ENCODE assay signal across 21 mouse cellular contexts in genomic region chr3:127303041-127303440, GRCm38 (mm10).
"Had no signal": no experiment of that assay in that cellular context is flagged by ENCODE, and none has a peak within 500 bp of the region (broad histone marks: within the 10 kb centered on the region; RNA-seq: fewer than 3 reads in every experiment).

No protein-coding gene starts in this region.

- H3K9me3 ChIP-seq: limb, embryonic 10.5 days; limb, embryonic 13.5 days; liver, embryonic 12.5 days; liver, embryonic 15.5 days; lung, embryonic 15.5 days; neural tube, embryonic 12.5 days; neural tube, embryonic 15.5 days; stomach, embryonic 15.5 days had no signal

- DNase-seq: kidney, adult 2 months; kidney, postnatal 25 days; liver; lung, adult 18-20 months; lung, postnatal 10 days; lung, postnatal 36 days; right cerebral cortex, adult 18-20 months; right cerebral cortex, postnatal 14 days; right cerebral cortex, postnatal 4 days; thymus, postnatal 25 days had no signal

- H3K4me3 ChIP-seq: limb, embryonic 10.5 days; limb, embryonic 13.5 days; liver, embryonic 12.5 days; liver, embryonic 15.5 days; lung, embryonic 15.5 days; neural tube, embryonic 12.5 days; neural tube, embryonic 15.5 days; stomach, embryonic 15.5 days had no signal

- H3K27ac ChIP-seq: kidney, postnatal 0 days; limb, embryonic 10.5 days; limb, embryonic 13.5 days; liver, embryonic 12.5 days; liver, embryonic 15.5 days; lung, embryonic 15.5 days; neural tube, embryonic 12.5 days; neural tube, embryonic 15.5 days; stomach, embryonic 15.5 days had no signal

- H3K4me1 ChIP-seq: limb, embryonic 10.5 days; liver, embryonic 12.5 days; liver, embryonic 15.5 days; lung, embryonic 15.5 days; megakaryocyte, embryonic 14.5 days; stomach, embryonic 15.5 days had no signal

- ATAC-seq: intestine, postnatal 0 days; liver, embryonic 12.5 days had no signal

- H3K9ac ChIP-seq: limb, embryonic 13.5 days; liver, embryonic 12.5 days; liver, embryonic 15.5 days; lung, embryonic 15.5 days; neural tube, embryonic 12.5 days; neural tube, embryonic 15.5 days; stomach, embryonic 15.5 days had no signal

- H3K27me3 ChIP-seq: limb, embryonic 13.5 days; liver, embryonic 12.5 days; liver, embryonic 15.5 days; lung, embryonic 15.5 days; megakaryocyte, embryonic 14.5 days; neural tube, embryonic 12.5 days; neural tube, embryonic 15.5 days; stomach, embryonic 15.5 days had no signal

- H3K4me2 ChIP-seq: limb, embryonic 13.5 days; liver, embryonic 12.5 days; liver, embryonic 15.5 days; lung, embryonic 15.5 days; neural tube, embryonic 12.5 days; neural tube, embryonic 15.5 days; stomach, embryonic 15.5 days had no signal

- H3K36me3 ChIP-seq: limb, embryonic 10.5 days; limb, embryonic 13.5 days; liver, embryonic 12.5 days; liver, embryonic 15.5 days; lung, embryonic 15.5 days; neural tube, embryonic 12.5 days; neural tube, embryonic 15.5 days; stomach, embryonic 15.5 days had no signal
